Mouse (Mus musculus) layer of hippocampus, postnatal 36 days (tissue): ENCODE measurements around the gene Rhpn2. TPM values are rescaled to one million over a fixed set of nuclear protein-coding genes. Genes with fewer than 3 reads are reported as not detected.

Experiments
- DNase-seq, 2 experiments: peaks; one replicate each; pipeline ENCODE4 v3.0.0; 2022
- total RNA-seq, 2 experiments: library from RNA; stranded (reverse); gene quantifications; 2 replicates each; pipeline ENCODE4 v1.2.3; 2021

Gene Rhpn2
- total RNA-seq, 2 experiments from 2014 or later = 4.0 to 6.0 TPM

GRCm38 (mm10) chr7:35349022-35349421 lies 15.1 kb downstream of the Rhpn2 start:
- no peak for DNase-seq

- no peak for DNase-seq
These were observed 16.1 kb downstream of the Rhpn2 start for GRCm38 (mm10) chr7:35349886-35350684.

GRCm38 (mm10) chr7:35351155-35351554 lies 17.2 kb downstream of the Rhpn2 start:
- DNase-seq = no peak

- DNase-seq = no peak
These were observed 19.3 kb downstream of the Rhpn2 start for GRCm38 (mm10) chr7:35353306-35353705.

GRCm38 (mm10) chr7:35355303-35355872 lies 21.4 kb downstream of the Rhpn2 start:
- DNase-seq = no peak

- no peak for DNase-seq
These were observed 23.7 kb downstream of the Rhpn2 start for GRCm38 (mm10) chr7:35357621-35358020.

- DNase-seq = no peak
These were observed 28.3 kb downstream of the Rhpn2 start for GRCm38 (mm10) chr7:35362253-35362652.

- no peak for DNase-seq
These were observed 28.9 kb downstream of the Rhpn2 start for GRCm38 (mm10) chr7:35362868-35363267.

- DNase-seq = no peak
These were observed 31.4 kb downstream of the Rhpn2 start for GRCm38 (mm10) chr7:35365161-35365910.

GRCm38 (mm10) chr7:35371096-35371495 lies 37.1 kb downstream of the Rhpn2 start:
- no peak for DNase-seq

GRCm38 (mm10) chr7:35372483-35373017 lies 38.6 kb downstream of the Rhpn2 start:
- DNase-seq = no peak

- no peak for DNase-seq
These were observed 39.4 kb downstream of the Rhpn2 start for GRCm38 (mm10) chr7:35373146-35373989.

- no peak for DNase-seq
These were observed 40.3 kb downstream of the Rhpn2 start for GRCm38 (mm10) chr7:35374265-35374664.

- DNase-seq = no peak
These were observed 42.7 kb downstream of the Rhpn2 start for GRCm38 (mm10) chr7:35376623-35377022.

GRCm38 (mm10) chr7:35379492-35380119 lies 45.6 kb downstream of the Rhpn2 start:
- DNase-seq = no peak

- DNase-seq = no peak
These were observed 46.4 kb downstream of the Rhpn2 start for GRCm38 (mm10) chr7:35380351-35380750.

- no peak for DNase-seq
These were observed 47.9 kb downstream of the Rhpn2 start for GRCm38 (mm10) chr7:35381861-35382260.

GRCm38 (mm10) chr7:35382706-35383353 lies 48.9 kb downstream of the Rhpn2 start:
- no peak for DNase-seq

GRCm38 (mm10) chr7:35386525-35386952 lies 52.6 kb downstream of the Rhpn2 start:
- no peak for DNase-seq

GRCm38 (mm10) chr7:35388694-35389093 lies 54.7 kb downstream of the Rhpn2 start:
- no peak for DNase-seq

GRCm38 (mm10) chr7:35392935-35393334 lies 59.0 kb downstream of the Rhpn2 start:
- DNase-seq = no peak
